Mouse (Mus musculus) liver, postnatal 0 days (tissue): ENCODE data around the gene Klrc1.
"Not testable (repeated sequence)": the region's sequence is repeated elsewhere in the genome, so short reads cannot be mapped to it uniquely, and the experiment has no call there.

Experiments
- CTCF ChIP-seq: sonication (generic); IDR thresholded peaks from 2 replicates; pipeline ENCODE4 v1.5.1; 2016; ENCODE audit warnings: antibody characterized with exemption, low read depth
- EP300 ChIP-seq: IDR thresholded peaks from 2 replicates; pipeline ENCODE4 v1.6.1; 2016; ENCODE audit warnings: antibody characterized with exemption, low read depth, mild to moderate bottlenecking

- not testable (repeated sequence) for TF ChIP-seq CTCF, EP300
These were observed 18.2 kb downstream of the Klrc1 start, which contains the start of gene Klrc2 for GRCm38 (mm10) chr6:129660589-129660988.
